Mouse (Mus musculus): ENCODE measurements around the gene Tsnaxip1.
A peak's percentile ranks its signal among the peaks of the same experiment; 100 is the strongest.
"Not testable (repeated sequence)": the region's sequence is repeated elsewhere in the genome, so short reads cannot be mapped to it uniquely, and the experiment has no call there.

The Tsnaxip1 gene

DNA sequence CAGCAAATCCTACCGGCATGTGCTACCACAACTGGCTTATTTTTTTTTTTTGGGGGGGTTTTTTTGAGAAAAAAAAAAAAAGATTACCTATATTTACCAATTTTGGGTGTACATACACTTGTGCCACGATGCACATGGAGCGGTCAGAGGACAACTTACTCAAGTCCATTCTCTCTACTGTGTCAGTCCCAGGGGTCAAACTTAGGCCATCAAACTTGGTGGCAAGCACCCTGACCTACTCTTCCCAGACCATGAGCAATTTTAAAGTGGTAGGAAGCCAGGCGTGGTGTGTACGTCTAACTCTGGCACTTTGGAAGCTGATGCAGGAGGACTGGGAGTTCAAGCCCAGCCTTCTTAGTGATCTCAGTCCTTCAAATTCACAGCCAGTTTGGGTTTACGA, 14.3 kb upstream of the Tsnaxip1 start:
- no peak for DNase-seq (ENCODE audit: low read depth, low spot score)

DNA sequence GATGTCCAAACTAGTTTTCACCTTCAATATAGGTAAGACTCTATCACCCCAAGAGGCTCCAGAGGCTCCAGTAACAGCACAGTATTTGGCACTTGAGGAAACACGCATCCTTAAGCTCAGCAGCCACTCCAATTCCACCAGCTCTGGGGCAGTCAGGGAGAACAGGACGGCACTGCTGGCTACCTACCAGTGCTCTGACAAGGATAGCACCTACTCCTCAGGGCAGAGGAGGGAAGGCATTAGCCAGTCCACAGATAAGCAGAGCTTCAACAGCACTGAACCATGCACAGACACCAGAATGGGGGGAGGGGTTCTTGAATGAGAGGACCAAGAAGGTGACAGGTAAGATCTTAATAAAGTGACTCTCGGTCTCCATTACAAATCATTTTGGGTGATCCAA, 7.9 kb upstream of the Tsnaxip1 start:
- DNase-seq (ENCODE audit: low read depth, low spot score): no peak

DNA sequence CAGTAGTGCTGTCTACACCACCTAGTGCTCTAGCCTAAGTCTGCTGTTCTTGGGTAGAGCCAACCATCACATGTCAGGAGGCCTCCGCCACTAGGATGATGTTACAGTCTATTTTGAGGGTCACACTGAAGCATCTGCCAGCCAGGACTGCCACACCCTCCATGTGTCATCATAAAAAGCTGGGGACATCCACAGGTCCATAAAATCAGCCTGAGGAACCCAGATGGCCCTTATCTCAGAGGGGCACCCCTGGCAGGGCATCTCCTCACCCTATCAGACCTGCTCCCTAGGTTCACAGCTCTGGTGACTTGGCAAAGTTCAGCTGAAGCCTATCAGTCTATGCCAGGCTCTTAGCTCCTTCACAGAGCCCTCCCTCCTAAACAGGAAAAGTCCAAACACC, 6.6 kb upstream of the Tsnaxip1 start:
- no peak for DNase-seq (ENCODE audit: low read depth, low spot score)

DNA sequence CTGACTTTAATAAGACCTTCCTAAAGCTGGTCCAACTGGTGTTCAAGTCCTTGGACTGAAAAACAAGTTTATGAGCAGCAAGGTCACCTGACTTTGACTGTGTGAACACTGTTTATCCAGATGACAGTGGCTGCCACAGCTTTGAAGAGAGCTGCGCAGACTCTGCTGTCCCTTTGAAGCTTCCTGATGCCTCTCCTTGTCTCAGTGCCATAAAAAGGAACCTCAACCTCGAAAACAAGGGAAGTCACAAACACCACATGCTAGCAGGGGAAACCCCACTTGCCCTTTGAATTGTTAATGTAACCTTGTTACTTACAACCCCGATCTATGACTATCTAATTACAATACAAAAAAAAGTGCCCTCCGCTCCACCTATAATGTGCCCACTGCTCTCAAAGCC, 2.0 kb upstream of the Tsnaxip1 start:
- no peak for DNase-seq (ENCODE audit: low read depth, low spot score)

DNA sequence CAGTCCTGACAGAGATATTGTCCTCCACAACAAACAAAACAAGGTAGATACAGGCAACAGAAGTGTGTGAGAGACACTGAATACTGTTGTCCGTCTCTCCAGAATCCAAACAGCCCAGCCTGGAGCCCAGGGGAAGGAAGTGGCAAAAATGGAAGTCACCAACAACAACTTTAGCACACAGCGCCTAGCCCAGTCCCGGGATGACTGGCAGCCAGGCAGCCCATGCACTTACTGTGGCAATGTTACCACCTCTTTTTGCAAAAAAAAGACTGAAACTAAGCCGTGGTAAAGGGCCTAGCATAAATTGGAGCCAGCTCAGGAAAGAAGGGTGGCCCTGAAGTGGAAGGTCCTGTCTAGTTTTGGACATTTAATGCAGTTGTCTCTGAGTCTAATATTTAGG, 1.2 kb upstream of the Tsnaxip1 start:
- no peak for DNase-seq (ENCODE audit: low read depth, low spot score)

DNA sequence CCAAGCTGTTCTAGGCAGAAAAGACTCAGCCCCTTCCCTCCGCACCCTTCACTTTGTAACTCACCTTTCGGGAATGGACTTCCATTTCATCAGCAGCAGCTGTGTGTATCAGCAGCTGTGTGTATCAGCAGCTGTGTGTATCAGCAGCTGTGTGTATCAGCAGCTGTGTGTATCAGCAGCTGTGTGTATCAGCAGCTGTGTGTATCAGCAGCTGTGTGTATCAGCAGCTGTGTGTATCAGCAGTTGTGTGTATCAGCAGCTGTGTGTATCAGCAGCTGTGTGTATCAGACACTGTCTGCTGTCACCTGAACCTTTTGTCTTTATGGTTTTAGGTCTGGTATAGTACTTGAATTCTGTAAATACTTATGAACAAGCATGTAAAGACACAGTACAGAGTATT, 6.2 kb downstream of the Tsnaxip1 start:
- not testable (repeated sequence) for DNase-seq (ENCODE audit: low read depth, low spot score)

DNA sequence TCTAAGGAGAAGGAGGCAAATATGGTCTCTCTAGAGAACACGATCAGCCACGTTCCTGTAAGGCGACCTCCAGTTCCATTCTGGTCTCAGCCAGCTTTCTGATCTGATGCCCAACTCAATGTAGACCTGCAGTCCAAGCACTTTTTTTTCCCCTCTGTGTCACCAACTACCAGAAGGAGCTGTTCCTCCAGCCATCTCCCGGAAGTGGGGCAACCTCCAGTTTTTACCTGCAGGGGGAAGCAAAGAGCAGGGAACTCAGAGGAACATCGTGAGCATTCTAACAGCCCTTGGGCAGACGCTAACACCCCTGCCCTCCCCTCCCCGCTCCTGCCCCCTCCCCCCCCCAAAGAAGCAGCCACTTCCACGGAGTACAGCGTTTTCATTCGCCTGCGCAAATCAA, 7.8 kb downstream of the Tsnaxip1 start:
- peak; percentile 26 for DNase-seq (ENCODE audit: low read depth, low spot score)

DNA sequence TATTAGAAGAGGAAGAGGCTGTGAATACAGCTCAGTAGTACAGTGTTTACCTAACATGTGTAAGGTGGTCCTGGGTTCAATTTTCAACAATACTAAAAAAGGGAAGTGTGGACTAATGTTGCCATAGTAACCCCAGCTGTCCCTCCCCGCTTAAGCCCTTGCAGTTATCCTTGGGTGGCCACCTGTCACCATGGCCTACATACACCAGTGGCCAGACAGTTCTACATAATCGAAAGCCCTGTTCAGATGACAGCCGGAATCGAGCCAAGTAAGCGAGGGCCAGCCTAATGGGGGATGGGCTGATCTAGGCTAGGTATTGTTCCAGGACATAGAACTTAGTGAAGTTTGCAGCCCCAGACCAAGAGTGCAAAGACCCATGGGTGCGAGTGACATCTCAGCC, 9.5 kb downstream of the Tsnaxip1 start:
- DNase-seq (ENCODE audit: low read depth, low spot score): no peak

DNA sequence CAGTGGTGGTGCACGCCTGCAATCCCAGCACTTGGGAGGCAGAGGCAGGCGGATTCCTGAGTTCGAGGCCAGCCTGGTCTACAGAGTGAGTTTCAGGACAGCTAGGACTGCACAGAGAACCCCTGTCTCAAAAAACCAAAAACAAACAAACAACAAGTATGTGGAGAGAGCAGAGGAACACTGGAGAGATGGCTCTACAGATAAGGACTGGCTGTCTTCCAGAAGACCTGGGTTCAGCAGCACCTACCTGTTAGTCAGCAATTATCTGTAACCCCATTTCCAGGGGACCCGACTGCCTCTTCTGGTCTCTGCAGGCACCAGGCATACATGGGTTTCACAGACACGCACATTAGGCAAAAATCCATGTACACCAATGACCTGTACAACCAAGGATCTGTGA, 11.7 kb downstream of the Tsnaxip1 start:
- no peak for DNase-seq (ENCODE audit: low read depth, low spot score)

DNA sequence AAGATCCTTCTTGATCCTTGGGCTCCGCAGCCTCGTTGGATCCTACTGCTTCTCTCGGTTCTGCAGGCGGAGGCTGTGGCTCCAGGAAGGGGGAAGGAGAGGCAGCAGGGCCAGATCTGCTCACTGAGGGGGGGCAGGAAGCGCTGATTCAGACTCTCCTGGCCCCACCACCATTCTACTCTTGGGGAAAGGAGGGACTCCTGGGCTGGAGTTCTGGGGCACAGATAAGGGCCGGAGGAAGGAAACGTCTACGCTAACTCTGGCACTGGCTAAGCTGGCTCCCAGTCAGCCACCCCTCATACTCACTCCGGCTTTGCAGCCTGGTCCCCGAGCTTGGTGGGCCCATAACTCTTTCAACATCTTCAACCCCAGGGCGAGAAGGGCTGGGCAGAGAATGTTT, 19.1 kb downstream of the Tsnaxip1 start:
- no peak for DNase-seq (ENCODE audit: low read depth, low spot score)

DNA sequence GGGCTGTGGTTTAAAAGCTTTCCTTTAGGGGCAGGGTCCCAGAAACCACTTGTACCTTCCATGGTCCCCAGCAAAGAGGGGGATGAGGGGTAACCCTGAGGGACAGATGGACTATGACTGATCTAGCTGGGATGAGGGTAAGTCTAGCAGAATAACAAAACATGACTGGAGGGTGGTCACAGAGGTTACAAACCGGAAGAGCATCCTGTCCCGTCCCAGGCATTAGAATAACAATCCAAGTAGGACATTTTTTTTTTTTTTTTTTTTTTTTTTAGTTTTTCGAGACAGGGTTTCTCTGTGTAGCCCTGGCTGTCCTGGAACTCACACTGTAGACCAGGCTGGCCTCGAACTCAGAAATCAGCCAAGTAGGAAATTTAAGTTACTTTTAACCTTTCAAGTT, 22.5 kb downstream of the Tsnaxip1 start:
- DNase-seq (ENCODE audit: low read depth, low spot score): no peak

DNA sequence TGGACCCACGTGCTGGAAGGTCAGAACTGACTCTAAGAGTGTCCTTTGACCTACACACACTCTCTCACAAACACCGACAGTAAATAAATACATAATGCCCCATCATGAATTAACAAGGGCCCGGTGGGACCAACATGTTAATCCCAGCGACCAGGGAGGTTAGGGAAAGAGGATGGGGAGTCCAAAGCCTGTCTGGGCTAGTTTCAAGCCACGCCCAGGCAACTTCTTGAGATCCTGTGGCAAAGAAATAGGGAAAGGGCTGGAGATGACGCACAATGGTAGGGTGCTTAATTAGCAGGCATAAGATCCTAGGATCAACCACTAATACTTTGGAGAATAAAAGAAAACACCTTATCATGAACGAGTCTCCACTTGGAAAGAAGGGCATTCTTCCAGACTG, 23.1 kb downstream of the Tsnaxip1 start:
- DNase-seq (ENCODE audit: low read depth, low spot score): no peak

DNA sequence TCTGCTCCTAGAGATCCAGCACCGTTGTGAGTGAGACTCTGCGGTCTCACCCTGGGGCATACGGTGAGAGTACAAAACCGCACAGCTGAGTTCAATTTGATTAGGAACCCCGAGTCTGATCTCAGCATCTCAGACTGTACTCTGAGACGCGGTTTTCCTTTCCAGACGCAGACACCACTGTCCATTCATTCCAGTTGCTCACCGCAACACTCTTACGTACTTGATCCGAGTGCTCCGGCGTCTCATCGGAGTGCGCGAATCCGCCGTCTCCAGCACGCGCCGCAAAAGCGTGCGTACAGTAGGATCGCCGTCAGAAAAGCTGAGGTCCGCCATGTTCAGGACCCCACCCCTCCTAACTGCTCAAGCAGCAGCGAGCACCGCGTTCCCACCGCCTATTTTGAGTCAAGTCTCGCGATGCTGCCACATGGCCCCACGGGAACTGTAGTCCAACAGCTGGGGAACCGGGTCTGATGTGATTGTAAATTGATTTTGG, 24.2 kb downstream of the Tsnaxip1 start:
- DNase-seq (ENCODE audit: low read depth, low spot score): peak; percentile 89

DNA sequence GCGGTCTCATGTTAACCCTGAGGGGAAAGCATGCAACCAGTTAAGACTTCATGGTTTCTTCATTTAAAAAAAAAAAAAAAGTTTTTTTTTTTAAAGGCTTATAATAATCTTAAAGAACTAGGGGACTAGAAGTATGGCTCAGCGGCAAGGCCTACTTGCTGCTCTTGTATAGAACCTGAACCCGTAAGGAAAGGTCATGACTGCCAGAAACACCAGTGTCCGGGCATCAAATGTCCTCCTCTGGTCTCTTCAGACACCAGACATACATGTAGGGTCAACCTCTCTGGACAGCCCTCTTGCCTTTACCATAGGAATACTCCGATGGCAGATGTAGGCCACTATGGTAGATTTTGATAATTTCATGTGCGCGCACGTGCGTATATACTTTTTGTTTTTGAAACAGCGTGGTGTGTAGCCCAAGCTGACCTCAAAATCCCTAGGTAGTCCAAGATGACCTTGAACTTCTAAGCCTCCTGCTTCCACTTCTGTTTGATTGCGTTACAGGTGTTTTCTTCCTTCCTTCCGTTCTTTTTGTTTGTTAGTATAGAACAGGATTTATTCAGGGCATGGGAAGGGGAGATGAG, 24.7 kb downstream of the Tsnaxip1 start:
- DNase-seq (ENCODE audit: low read depth, low spot score): no peak

DNA sequence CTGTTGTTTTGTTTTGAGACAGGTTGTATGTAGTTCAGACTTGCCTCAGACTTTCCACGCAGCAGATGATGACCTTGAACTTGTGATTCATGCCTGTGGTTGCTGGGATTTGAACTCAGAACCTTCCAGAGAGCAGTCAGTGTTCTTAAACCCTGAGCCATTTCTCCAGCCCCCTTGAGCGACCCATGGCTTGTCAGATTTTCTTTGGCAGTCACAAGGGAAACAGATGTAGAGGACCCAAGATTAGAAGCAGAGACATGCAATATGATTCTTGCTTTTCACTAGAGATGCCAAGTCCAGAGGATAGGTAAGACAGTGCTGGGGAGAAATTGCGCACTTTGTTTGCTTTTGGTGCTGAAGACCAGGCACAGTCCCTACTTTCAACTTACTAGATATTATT, 25.6 kb downstream of the Tsnaxip1 start, which contains the start of gene Cenpt:
Cenpt (minus strand) TSS at position 101 of the 400 bp plus-strand sequence.
- no peak for DNase-seq (ENCODE audit: low read depth, low spot score)

DNA sequence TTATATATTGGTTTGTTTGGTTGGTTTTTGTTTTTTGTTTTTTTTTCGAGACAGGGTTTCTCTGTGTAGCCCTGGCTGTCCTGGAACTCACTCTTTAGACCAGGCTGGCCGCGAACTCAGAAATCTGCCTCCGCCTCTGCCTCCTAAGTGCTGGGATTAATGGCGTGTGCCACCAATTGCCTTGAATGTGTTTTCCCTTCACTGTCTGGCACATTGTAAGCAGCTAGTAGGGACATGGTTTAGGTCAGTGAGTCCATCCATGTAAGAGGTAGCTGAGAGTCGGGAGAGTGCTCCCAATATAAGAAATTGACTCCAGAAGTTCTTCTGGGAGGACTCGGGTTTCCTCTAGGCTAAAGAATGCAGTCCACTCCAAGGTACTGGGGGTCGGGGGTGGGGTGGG, 26.8 kb downstream of the Tsnaxip1 start:
- DNase-seq (ENCODE audit: low read depth, low spot score): no peak

DNA sequence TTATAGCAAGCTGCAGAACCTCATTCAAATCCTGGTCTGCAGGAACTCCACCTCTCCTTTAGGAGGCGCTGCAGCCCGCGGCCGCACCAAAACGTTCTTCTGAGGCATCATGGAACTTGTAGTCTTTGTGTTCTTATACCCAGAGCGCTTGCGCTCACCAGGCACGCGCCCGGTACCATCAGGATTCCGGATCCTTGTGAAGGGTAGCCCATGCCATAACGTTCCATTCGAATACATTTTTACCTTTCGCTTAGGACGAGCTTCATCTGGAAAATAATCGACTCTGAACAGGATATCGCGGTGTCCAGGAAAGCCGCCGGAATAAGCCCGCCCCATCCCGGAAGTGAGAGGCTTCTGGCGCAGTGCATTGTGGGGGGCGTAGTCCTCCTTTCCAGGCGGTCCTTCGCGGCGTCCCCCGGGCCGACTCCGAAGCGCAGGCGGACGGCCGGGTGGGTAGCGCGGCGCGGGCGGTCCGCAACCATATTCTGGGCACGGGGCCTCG, 27.2 kb downstream of the Tsnaxip1 start, which contains the start of gene Thap11:
Thap11 (plus strand) TSS at position 418 of the 502 bp plus-strand sequence.
- peak; percentile 89 for DNase-seq (ENCODE audit: low read depth, low spot score)

DNA sequence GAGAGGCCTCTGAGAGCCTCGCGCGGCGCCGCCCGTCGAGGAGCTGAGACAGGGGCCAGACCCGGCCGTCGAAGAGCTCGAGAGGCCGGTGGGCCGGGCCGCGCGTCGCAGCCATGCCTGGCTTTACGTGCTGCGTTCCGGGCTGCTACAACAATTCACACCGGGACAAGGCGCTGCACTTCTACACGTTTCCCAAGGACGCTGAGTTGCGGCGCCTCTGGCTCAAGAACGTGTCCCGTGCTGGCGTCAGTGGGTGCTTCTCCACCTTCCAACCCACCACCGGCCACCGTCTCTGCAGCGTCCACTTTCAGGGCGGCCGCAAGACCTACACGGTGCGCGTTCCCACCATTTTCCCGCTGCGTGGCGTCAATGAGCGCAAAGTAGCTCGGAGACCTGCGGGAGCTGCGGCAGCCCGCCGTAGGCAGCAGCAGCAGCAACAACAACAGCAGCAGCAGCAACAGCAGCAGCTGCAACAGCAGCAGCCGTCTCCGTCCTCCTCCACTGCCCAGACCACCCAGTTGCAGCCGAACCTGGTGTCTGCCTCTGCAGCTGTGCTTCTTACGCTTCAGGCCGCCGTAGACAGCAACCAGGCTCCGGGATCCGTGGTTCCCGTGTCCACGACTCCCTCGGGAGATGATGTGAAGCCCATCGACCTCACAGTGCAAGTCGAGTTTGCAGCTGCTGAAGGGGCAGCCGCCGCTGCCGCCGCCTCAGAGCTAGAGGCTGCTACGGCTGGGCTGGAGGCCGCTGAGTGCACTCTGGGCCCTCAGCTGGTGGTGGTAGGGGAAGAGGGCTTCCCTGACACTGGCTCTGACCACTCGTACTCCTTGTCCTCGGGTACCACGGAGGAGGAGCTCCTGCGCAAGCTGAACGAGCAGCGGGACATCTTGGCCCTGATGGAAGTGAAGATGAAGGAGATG, 28.0 kb downstream of the Tsnaxip1 start:
- DNase-seq (ENCODE audit: low read depth, low spot score): no peak

DNA sequence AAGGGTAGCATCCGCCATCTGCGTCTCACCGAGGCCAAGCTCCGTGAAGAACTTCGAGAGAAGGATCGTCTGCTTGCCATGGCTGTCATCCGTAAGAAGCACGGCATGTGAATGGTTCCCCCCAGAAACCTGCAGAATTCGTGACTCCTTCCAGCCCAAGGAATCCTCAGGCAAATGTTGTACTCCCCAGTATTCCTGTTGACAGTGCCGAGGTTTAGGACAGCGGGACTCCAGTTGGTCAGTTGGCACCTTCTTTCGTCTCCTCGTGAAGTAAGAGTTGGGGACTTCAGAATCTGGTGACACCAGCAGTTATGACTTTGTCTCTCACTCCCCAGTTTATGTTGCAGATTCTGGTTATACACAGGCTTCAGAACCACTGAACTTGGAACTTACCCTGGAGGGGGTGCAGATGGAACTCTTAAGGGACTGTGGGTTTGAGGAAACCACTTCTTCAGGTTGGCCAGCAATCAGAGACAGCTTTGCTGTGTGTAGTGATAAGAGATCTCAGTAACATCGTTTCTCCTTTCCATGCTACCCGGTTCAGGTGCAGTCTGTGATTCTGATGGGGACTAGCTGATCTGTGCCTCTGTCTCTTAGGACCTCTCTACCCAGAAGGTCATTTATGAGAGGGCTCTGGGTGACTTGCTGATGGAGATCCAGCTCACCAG, 28.8 kb downstream of the Tsnaxip1 start:
- no peak for DNase-seq (ENCODE audit: low read depth, low spot score)

DNA sequence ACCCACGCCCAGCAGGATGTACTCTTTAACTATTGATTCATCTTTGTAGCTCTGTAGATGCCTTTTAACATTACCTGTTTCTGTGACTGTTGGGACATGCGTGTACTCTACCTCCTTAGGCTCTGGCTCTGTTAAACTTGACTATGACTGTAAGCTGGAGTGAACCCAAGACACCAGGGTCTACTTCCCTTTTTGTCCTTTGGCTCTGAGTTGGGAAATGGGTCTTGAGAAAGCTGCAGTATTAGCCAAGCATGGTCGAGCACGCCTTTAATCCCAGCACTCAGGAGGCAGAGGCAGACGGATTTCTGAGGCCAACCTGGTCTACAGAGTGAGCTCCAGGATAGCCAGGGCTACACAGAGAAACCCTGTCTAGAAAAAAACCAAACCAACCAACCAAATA, 31.0 kb downstream of the Tsnaxip1 start:
- DNase-seq (ENCODE audit: low read depth, low spot score): no peak

DNA sequence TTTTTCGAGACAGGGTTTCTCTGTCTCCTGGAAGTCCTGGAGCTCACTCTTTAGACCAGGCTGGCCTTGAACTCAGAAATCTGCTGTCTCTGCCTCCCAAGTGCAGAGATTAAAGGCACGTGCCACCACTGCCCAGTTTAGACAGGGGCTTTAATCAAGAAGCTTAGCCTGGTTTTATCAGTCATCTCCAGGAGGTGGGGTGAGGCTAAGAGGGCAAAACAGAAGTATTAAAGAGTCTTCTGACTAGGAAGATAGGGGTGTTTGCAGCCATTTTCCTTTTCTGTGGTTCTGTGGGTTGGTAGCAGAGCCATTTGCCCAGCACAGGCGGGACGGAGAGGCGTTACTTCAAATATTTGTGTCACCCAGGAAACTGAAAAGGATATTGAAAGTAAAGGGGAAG, 31.8 kb downstream of the Tsnaxip1 start:
- no peak for DNase-seq (ENCODE audit: low read depth, low spot score)
